Mouse (Mus musculus) layer of hippocampus, postnatal 25 days (tissue): ENCODE data around the gene Kbtbd3. TPM values are rescaled to one million over a fixed set of nuclear protein-coding genes. Genes with fewer than 3 reads are reported as not detected.

ENCODE experiments used
- microRNA-seq, 2 experiments: library from miRNA; unstranded; fragments of <30 nt; microRNA quantifications; one replicate each; pipeline ENCODE4 v1.2.0; 2021
- total RNA-seq, 2 experiments: library from RNA; stranded (reverse); gene quantifications; 2 replicates each; pipeline ENCODE4 v1.2.3; 2021

Kbtbd3 gene
- total RNA-seq, 2 experiments from 2014 or later = 10.4 to 11.2 TPM

Small RNA genes lying within 50 kb of the gene (microRNA-seq; reads per million reads assigned to microRNA genes)
- gene Gm22195 (0 reads per million in 2 experiments), gene Gm23992 (0 reads per million in 2 experiments)

Other genes with a start within 250 kb of the Kbtbd3 start
- gene Aasdhppt, start 362 bp upstream of the Kbtbd3 start, total RNA-seq = 10 to 100 TPM; 25.0 to 27.8 TPM
- 10 to 100 TPM; 54.3 to 61.0 TPM for gene Msantd4, start 66.7 kb downstream of the Kbtbd3 start, total RNA-seq